Mouse (Mus musculus) small intestine, adult 2 months (tissue): Measurements from ENCODE around the gene Tsc22d4. TPM values are rescaled to one million over a fixed set of nuclear protein-coding genes. Genes with fewer than 3 reads are reported as not detected.

ENCODE experiments used
- H3K27ac ChIP-seq: fragments of 200-500 bp; 2 replicates; pipeline ENCODE4 v1.5.1; 2012; ENCODE audit warnings: low read depth, low read length, control low read depth, inconsistent platforms; ENCODE audit not compliant: insufficient read depth
- H3K27me3 ChIP-seq: fragments of 200-500 bp; 2 replicates; pipeline ENCODE4 v1.6.1; 2012; ENCODE audit warnings: mild to moderate bottlenecking, moderate library complexity, low read length, inconsistent platforms; ENCODE audit not compliant: control insufficient read depth, insufficient read depth
- H3K36me3 ChIP-seq: fragments of 200-500 bp; 2 replicates; pipeline ENCODE4 v1.6.1; 2012; ENCODE audit warnings: mild to moderate bottlenecking, low read length, control low read depth, inconsistent platforms; ENCODE audit not compliant: control insufficient read depth, insufficient read depth
- H3K4me1 ChIP-seq: fragments of 200-500 bp; 2 replicates; pipeline ENCODE4 v1.6.1; 2012; ENCODE audit warnings: low read length, inconsistent platforms, mixed read lengths; ENCODE audit not compliant: control insufficient read depth, insufficient read depth, insufficient read length
- H3K4me3 ChIP-seq: fragments of 200-500 bp; 2 replicates; pipeline ENCODE4 v1.5.1; 2012; ENCODE audit warnings: low read depth, mild to moderate bottlenecking, control low read depth, inconsistent platforms, low read length, moderate library complexity
- CTCF ChIP-seq: fragments of 200-500 bp; IDR thresholded peaks from 2 replicates; pipeline ENCODE4 v1.5.1; 2012; ENCODE audit warnings: low read depth, mild to moderate bottlenecking, control low read depth, inconsistent platforms, low read length, moderate library complexity, mixed read lengths; ENCODE audit not compliant: insufficient replicate concordance, insufficient read length; ENCODE audit errors: extremely low read depth
- POLR2A ChIP-seq: fragments of 200-500 bp; IDR thresholded peaks from 2 replicates; pipeline ENCODE4 v1.6.1; 2012; ENCODE audit warnings: low read depth, mild to moderate bottlenecking, control low read depth, inconsistent platforms, low read length, moderate library complexity
- WGBS: fragments of 180-500 bp; shearing (Covaris S2); methylation state at CpG from one replicate; pipeline ENCODE4 v1.1.7; 2018; 5-methylcytosine and 5-hydroxymethylcytosine counted together
- polyA plus RNA-seq: library from polyadenylated mRNA; depleted of rRNA; stranded (reverse); fragments of >200 nt; gene quantifications from 2 replicates; pipeline ENCODE4 v1.2.3, GENCODE M21; 2012

The Tsc22d4 gene
- polyA plus RNA-seq, 1 experiment: 209 TPM

- Histone ChIP-seq H3K4me3 (peak within 1 kb of the TSS; percentile 88), H3K36me3 (no peaks in the 10 kb centered on the region), H3K27me3 (no peaks in the 10 kb centered on the region), H3K27ac (peak within 1 kb of the TSS; percentile 75), H3K4me1 (peaks cover 13% of the 10 kb centered on the region)
- WGBS: under 1% methylated on average over 71 of the region's 71 CpGs
- peak; percentile 66 for TF ChIP-seq CTCF
- peak; percentile 52; the same call in 1 of the 2 replicates for TF ChIP-seq POLR2A
Observed at GRCm38 (mm10) chr5:137741023-137741931, 4.3 kb upstream of the Tsc22d4 start, which contains the start of gene Nyap1. Gene Nyap1, minus strand, starts transcription at chr5:137741607.

- H3K27me3 ChIP-seq: no peaks in the 10 kb centered on the region
- H3K36me3 ChIP-seq: no peaks in the 10 kb centered on the region
- 42% methylated on average over 10 of the region's 10 CpGs for WGBS
- H3K27ac ChIP-seq: peak overlapping the region; percentile 55
- TF ChIP-seq POLR2A: no peak
- no peak for TF ChIP-seq CTCF
- no peak overlapping the region for H3K4me3 ChIP-seq
- peaks cover 13% of the 10 kb centered on the region for H3K4me1 ChIP-seq
Observed at GRCm38 (mm10) chr5:137742048-137742447, 3.5 kb upstream of the Tsc22d4 start.

GRCm38 (mm10) chr5:137742836-137743235 is 2.7 kb upstream of the Tsc22d4 start:
- no peaks in the 10 kb centered on the region for H3K27me3 ChIP-seq
- no peak overlapping the region for H3K27ac ChIP-seq
- no peaks in the 10 kb centered on the region for H3K36me3 ChIP-seq
- TF ChIP-seq POLR2A: no peak
- no peak for TF ChIP-seq CTCF
- H3K4me1 ChIP-seq: peaks cover 13% of the 10 kb centered on the region
- 93% methylated on average over 6 of the region's 6 CpGs for WGBS
- H3K4me3 ChIP-seq: no peak overlapping the region

GRCm38 (mm10) chr5:137744197-137744596 is 1.3 kb upstream of the Tsc22d4 start:
- Histone ChIP-seq H3K4me3 (no peak overlapping the region), H3K4me1 (peaks cover 13% of the 10 kb centered on the region), H3K36me3 (0 out of 2 replicates have a peak, but pooled peaks cover 1% of the 10 kb centered on the region), H3K27me3 (no peaks in the 10 kb centered on the region), H3K27ac (no peak overlapping the region)
- TF ChIP-seq CTCF: no peak
- TF ChIP-seq POLR2A: no peak
- 78% methylated on average over 7 of the region's 7 CpGs for WGBS

- H3K27ac ChIP-seq: peak overlapping the region; percentile 96
- H3K4me3 ChIP-seq: peak overlapping the region; percentile 90
- peaks cover 14% of the 10 kb centered on the region for H3K4me1 ChIP-seq
- peaks cover 14% of the 10 kb centered on the region for H3K36me3 ChIP-seq
- no peak for TF ChIP-seq CTCF
- TF ChIP-seq POLR2A: no peak; the same call in 1 of the 2 replicates
- no peaks in the 10 kb centered on the region for H3K27me3 ChIP-seq
- WGBS: 0% methylated on average over 20 of the region's 20 CpGs
Observed at GRCm38 (mm10) chr5:137746282-137746850, 836 bp downstream of the Tsc22d4 start.

GRCm38 (mm10) chr5:137746851-137747325 is 1.4 kb downstream of the Tsc22d4 start:
- H3K36me3 ChIP-seq: peaks cover 19% of the 10 kb centered on the region
- H3K27ac ChIP-seq: peak overlapping the region; percentile 96
- TF ChIP-seq POLR2A: no peak
- no peak for TF ChIP-seq CTCF
- H3K4me3 ChIP-seq: peak overlapping the region; percentile 90
- H3K4me1 ChIP-seq: peaks cover 12% of the 10 kb centered on the region
- no peaks in the 10 kb centered on the region for H3K27me3 ChIP-seq
- 1% methylated on average over 16 of the region's 16 CpGs for WGBS

GRCm38 (mm10) chr5:137747326-137747961 is 1.9 kb downstream of the Tsc22d4 start:
- peaks cover 25% of the 10 kb centered on the region for H3K36me3 ChIP-seq
- H3K27ac ChIP-seq: peak overlapping the region; percentile 48
- no peaks in the 10 kb centered on the region for H3K27me3 ChIP-seq
- TF ChIP-seq POLR2A: no peak
- TF ChIP-seq CTCF: no peak
- WGBS: 5% methylated on average over 26 of the region's 26 CpGs
- H3K4me1 ChIP-seq: peaks cover 8% of the 10 kb centered on the region
- H3K4me3 ChIP-seq: peak overlapping the region; percentile 90
